Mouse (Mus musculus): ENCODE data around the gene Donson.

DNA sequence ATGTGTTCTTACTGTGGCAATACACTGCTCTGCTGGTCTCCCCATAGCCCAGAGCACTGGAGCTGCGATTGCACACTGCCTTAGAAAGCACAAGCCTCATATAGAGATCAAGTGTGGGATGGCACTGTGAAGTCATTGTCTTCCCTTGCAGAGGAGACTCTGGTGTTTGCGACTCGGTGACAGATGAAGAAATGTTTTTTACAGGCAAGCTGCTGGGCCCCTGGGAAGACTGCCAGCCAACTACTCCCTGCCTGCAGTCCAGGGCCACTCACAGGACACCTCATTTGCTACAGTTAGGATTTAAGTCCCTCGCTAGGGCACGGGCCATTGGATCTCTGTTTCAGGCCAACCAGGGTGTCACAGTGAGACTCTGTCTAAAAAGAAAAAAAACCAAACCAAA, 56.1 kb downstream of the Donson start:
- TF ChIP-seq POLR2A (IDR thresholded peaks at IDR 0.05; ENCODE audit: low read depth, low read length) (no peak), CTCF (IDR thresholded peaks at IDR 0.05; ENCODE audit: borderline replicate concordance, insufficient read depth, low read length) (no peak)

All from embryonic fibroblast, embryonic 13.5 days (primary cell).